Mouse (Mus musculus) heart, embryonic 10.5 days (tissue): ENCODE results near the gene Vmn2r45. TPM values are rescaled to one million over a fixed set of nuclear protein-coding genes. Genes with fewer than 3 reads are reported as not detected.
"Not testable (repeated sequence)": the region's sequence is repeated elsewhere in the genome, so short reads cannot be mapped to it uniquely, and the experiment has no call there.

Experiments used
- DNase-seq: peaks from one replicate; pipeline ENCODE4 v3.0.0-alpha.2; 2017; ENCODE audit warnings: low spot score
- H3K27ac ChIP-seq: fragments of 300-500 bp; sonication (generic); 2 replicates; pipeline ENCODE4 v1.5.1; 2016; ENCODE audit warnings: mild to moderate bottlenecking
- H3K27me3 ChIP-seq: fragments of 300-500 bp; sonication (generic); 2 replicates; pipeline ENCODE4 v1.6.1; 2016; ENCODE audit warnings: mild to moderate bottlenecking; ENCODE audit not compliant: poor library complexity, insufficient read depth, severe bottlenecking
- H3K36me3 ChIP-seq: fragments of 300-500 bp; sonication (generic); 2 replicates; pipeline ENCODE4 v1.6.1; 2016; ENCODE audit warnings: mild to moderate bottlenecking, moderate library complexity
- H3K4me1 ChIP-seq: fragments of 300-500 bp; sonication (generic); 2 replicates; pipeline ENCODE4 v1.6.1; 2016; ENCODE audit warnings: mild to moderate bottlenecking
- H3K4me3 ChIP-seq: fragments of 300-500 bp; sonication (generic); 2 replicates; pipeline ENCODE4 v1.5.1; 2016; ENCODE audit warnings: mild to moderate bottlenecking, moderate library complexity
- H3K9me3 ChIP-seq: fragments of 300-500 bp; sonication (generic); 2 replicates; pipeline ENCODE4 v1.6.1; 2016; ENCODE audit warnings: mild to moderate bottlenecking, moderate library complexity
- WGBS: fragments of 180-500 bp; shearing (Covaris S2); methylation state at CpG from one replicate; pipeline ENCODE4 v1.1.7; 2016; 5-methylcytosine and 5-hydroxymethylcytosine counted together
- polyA plus RNA-seq: library from polyadenylated mRNA; unstranded; fragments of >200 nt; fragmentation: Nextera tagmentation; extraction: Ambion mirVana; gene quantifications from 2 replicates; pipeline ENCODE4 v1.2.1, GENCODE M21; 2016

The Vmn2r45 gene
- polyA plus RNA-seq, result not detected in 2 replicates

GRCm38 (mm10) chr7:8488975-8489374, at the start of gene Vmn2r45:
Vmn2r45 (minus strand) TSS chr7:8489075.
- H3K36me3 ChIP-seq, H3K27ac ChIP-seq, H3K9me3 ChIP-seq, H3K27me3 ChIP-seq, H3K4me1 ChIP-seq, DNase-seq, H3K4me3 ChIP-seq: not testable (repeated sequence)
- WGBS, result 55% methylated on average over 2 of the region's 2 CpGs

Other genes with a start within 250 kb of the Vmn2r45 start
- not detected in 2 replicates for gene Vmn2r43, start 228.5 kb downstream of the Vmn2r45 start, polyA plus RNA-seq
- not detected in 2 replicates for gene Vmn2r44, start 105.7 kb downstream of the Vmn2r45 start, polyA plus RNA-seq